Mouse (Mus musculus) erythroid progenitor cell, adult 5-6 weeks (primary cell): ENCODE measurements around the gene Snx15. TPM values are rescaled to one million over a fixed set of nuclear protein-coding genes. Genes with fewer than 3 reads are reported as not detected.
A peak's percentile ranks its signal among the peaks of the same experiment; 100 is the strongest.
"Not testable (repeated sequence)": the region's sequence is repeated elsewhere in the genome, so short reads cannot be mapped to it uniquely, and the experiment has no call there.

ENCODE experiments used
- ATAC-seq: replicated peaks from 2 replicates; pipeline ENCODE4 v1.8.0; 2016; ENCODE audit warnings: moderate number of reproducible peaks, mild to moderate bottlenecking, moderate TSS enrichment, inconsistent platforms; ENCODE audit not compliant: poor library complexity, low FRiP score, severe bottlenecking
- total RNA-seq, 2 experiments: library from RNA; stranded (forward) in 1 of 2; stranded (reverse) in 1 of 2; fragments of 150-400 nt in 1 of 2; fragments of 186-747, 209-891 nt in 1 of 2; gene quantifications; 2 replicates each; pipeline versions ENCODE4 v1.2.3 to v1.2.4; 2015 to 2017; ENCODE audit warnings: low replicate concordance in 2 of 2

Gene Snx15
- total RNA-seq (2015; ENCODE audit: low replicate concordance) (52.8 and 61.6 TPM in 2 replicates), total RNA-seq (2017; ENCODE audit: low replicate concordance) (23.8 and 39.4 TPM in 2 replicates)

- ATAC-seq, result peak; percentile 86
These were observed at the start of gene Snx15 for GRCm38 (mm10) chr19:6127760-6128341. Gene Snx15, minus strand, starts transcription at chr19:6128304.

DNA sequence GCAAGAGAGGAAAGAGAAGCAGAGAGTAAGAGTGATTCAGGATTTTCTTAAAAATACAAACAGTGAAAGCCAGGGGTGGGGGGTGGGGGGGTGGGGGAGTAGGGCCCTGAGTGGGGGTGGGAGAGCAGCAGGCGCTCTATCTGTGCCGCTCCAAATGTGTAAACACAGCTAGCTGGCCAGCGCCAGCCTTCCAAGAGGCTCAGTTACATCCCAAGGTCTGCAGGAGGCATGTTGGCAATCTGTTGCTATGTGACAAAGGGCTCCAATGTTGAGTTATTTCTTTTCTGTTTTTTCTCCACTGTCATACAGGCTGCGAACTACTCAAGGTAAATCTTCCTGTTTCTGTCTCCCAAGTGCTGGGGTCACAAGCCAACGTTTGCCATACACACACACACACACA lies 46.7 kb upstream of the Snx15 start:
- no peak for ATAC-seq

DNA sequence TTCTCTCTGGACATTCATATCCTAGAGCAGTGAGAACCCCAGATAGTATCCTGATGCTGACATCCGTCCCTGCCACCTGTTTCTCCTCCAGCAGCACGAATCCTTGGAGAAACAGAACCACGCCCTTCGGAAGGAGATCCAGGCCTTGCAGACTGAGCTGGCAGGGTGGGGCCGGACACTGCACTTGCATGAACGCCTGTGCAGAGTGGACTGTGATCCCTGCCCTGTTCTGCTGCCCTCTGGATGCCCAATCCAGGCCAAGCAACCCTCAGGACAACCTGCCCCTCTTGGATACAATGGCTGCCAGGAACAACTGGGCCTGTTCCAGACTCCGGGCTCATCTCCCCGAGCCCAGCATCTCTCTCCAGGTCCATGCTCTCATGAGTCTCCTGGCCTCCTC lies 43.1 kb upstream of the Snx15 start:
- 0 out of 2 replicates have a peak, but pooled peaks have one; percentile 27 for ATAC-seq

GRCm38 (mm10) chr19:6166750-6167149 lies 38.6 kb upstream of the Snx15 start:
- no peak for ATAC-seq

DNA sequence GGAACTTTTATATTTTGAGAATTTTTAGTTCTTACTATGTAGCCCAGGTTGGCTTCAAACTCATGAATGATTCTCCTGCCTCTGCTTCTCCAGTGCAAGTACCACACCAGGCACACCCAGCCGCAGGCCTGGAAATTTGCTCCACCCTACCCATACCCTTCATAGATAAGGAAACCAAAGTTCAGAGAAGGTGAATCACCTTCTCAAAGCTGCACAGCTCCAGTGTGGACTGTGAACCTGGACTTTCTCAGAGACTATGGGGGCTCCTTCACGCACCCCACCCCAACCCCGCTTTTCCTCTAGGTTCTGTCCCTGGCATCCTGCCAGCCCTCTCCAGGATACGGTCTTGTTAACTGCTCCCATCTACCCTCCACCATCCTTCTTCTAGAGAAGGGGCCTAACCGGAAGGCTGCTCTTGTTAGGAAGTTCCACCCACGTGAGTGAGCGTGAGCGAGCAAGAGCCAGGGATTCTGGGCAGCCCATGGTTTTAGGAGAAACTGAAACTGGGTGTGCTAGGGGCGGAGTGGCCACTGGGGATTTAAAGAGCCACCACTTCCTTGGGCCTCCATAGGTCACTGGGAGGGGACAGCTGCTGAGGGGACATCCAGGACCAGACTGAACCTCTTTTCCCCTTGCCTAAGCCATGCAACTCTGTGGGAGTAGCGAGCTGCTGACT lies 35.9 kb upstream of the Snx15 start:
- ATAC-seq, result peak; percentile 47; the same call in 1 of the 2 replicates

DNA sequence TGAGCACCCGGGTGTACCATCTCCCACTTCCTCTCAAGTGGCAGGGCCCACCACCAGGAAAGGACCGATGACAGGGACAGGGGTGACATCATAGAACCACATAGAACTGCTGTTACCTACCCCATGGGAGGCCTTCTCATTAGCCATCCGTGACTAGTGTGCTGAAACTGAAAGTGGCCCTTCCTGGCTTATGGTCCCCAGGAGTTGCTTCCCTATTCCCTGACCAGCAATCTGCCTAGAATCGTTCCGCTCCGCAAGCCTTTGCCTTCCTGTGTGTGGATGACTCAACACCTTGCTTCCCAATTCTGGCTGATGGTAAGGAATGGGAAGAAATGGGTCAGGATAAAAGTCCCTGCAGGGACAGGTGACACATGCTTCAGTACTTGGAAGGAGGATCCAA lies 29.1 kb upstream of the Snx15 start:
- no peak for ATAC-seq

DNA sequence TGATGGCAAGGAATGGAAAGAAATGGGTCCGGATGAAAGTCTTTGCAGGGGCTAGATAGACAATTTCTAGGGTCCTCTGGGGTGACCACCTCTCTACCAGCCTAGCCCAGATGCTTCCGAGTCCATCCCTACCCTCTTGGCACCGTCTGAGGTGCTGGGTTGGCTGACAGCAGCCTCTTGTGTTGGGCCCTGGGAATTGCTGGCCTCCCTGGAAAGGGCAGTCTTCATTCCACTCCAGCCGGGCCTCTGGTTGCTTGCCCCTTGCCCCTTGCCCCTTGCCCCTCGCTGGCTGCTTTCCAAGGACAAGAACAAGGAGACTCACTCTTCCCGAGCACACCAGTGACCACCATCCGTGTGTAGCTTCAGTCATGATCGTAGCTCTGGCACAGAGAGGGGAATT lies 28.3 kb upstream of the Snx15 start:
- ATAC-seq, result no peak

- no peak for ATAC-seq
These were observed 27.1 kb upstream of the Snx15 start for GRCm38 (mm10) chr19:6155174-6155573.

GRCm38 (mm10) chr19:6144842-6145241 lies 16.7 kb upstream of the Snx15 start:
- ATAC-seq, result no peak

DNA sequence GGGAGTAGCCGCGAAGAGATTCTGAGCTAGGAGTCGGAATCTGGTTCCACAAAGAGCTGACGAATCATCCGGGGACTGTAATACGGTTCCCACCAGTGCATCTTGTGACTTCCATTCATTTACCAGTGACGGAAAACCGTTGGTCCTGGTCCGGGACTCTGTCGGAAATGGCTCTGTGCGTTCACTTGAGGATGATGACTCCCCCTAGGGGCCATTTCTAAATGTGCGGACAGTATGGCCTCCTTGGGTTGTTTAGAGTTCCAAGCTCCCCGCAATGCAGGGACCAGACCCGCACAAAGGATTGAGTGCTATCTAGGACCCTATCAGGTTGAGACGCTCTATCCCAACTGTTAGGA lies 13.3 kb upstream of the Snx15 start, which contains the start of gene Arl2:
Gene Arl2 (minus strand): TSS at position 155 of the 356 bp plus-strand sequence.
- ATAC-seq, result peak; percentile 80

GRCm38 (mm10) chr19:6140678-6141393 lies 12.7 kb upstream of the Snx15 start, which contains the start of gene Batf2:
Gene Batf2, plus strand, starts transcription at chr19:6140983.
- peak; percentile 90 for ATAC-seq

DNA sequence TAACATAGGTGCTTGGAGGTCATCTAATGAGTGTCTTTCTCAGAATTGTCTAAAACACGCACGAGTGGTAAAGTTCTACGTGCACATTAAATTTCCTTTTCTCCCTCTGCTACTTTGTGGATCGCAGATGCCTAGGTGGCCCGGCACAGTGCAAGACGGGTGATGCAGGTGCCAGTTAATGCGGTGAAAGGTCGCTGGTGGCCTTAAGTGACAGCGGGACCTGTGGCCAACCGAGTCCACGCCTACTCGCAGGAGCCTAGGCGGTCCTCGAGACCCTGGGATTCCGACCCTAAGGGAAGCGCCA lies 12.2 kb upstream of the Snx15 start:
- ATAC-seq, result peak; percentile 28; the same call in 1 of the 2 replicates

DNA sequence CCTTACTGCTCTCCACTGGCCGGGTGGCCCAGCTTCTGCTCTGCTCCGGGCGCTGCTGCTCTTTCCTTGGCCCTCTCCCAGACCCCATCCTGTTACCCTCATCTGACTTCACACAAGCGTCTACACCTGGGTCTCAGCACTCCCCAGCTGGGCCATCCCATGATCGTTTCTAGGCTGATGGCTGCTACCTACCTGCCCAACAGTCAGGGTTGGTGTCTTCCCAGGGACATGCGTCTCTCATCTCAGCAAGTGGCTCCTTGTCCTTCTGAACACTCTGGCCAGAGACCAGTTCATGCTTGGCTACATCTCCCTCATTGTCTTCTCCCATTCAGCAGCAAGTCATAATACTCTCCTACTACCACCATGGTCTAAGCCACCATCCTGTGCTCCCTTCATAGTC lies 11.6 kb upstream of the Snx15 start:
- no peak for ATAC-seq

DNA sequence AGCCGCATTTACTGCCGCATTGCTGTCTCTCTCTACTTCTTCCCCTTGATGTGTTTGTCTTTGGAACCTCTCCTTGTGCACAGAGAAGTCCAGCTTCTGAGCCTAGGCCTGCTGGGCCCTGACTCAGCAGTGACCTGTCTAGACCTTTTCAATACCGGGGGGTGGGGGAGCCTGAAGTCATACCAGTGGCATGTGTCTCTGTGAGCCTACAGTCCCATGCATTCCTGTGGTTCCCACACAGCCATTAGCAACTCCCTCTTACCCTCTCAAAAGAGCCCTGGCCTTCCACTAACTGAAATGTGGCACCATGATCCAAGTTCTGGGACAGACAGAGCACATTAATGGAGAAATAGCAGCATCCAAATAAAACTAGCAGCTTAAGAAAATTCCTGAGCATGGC lies 8.3 kb upstream of the Snx15 start:
- ATAC-seq, result no peak

DNA sequence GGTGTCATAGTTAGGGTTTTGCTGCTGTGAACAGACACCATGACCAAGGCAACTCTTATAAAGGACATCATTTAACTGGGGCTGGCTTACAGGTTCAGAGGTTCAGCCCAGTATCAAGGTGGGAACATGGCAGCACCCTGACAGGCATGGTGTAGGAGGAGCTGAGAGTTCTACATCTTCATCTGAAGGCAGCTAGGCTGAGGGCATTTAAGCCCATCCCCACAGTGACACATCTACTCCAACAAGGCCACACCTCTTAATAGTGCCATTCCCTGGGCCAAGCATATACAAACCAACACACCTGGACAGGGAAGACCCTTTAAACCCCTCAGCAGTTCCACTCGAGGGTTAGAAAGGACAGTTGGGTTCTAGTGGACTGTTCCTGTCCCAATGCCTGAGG lies 5.1 kb upstream of the Snx15 start:
- ATAC-seq, result not testable (repeated sequence)

GRCm38 (mm10) chr19:6132171-6132827 lies 4.2 kb upstream of the Snx15 start:
- peak; percentile 76 for ATAC-seq

DNA sequence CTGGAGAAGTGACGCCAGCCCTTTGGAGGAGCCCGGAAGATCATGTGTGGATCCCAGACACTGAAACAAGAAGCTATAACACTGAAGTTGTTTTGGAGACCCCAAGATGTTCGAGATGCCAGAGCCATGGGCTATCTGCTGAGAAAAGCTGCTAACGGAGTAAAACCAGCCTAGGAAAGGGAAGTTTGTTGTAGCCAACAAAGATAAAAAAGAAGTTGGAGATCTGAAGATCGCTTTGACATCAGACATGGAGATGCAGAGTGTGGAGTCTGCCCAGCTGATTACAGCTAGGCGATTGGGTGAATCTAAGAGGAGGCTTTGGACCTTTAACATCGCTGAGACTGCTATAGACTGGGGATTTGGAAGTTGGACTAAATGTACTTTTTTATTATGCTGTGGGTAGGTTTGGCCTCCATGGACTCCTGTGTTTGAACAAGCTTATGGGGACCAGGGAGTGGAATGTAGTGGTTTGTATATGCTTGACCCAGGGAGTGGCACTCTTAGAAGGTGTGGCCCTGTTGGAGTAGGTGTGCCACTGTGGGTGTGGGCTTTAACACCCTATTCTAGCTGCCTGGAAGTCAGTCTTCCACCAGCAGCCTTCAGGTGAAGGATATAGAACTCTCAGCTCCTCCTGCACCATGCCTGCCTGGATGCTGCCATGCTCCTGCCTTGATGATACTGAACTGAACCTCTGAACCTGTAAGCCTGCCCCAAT lies 2.5 kb upstream of the Snx15 start:
- not testable (repeated sequence) for ATAC-seq

GRCm38 (mm10) chr19:6126789-6127580 lies 1.1 kb downstream of the Snx15 start:
- no peak for ATAC-seq

DNA sequence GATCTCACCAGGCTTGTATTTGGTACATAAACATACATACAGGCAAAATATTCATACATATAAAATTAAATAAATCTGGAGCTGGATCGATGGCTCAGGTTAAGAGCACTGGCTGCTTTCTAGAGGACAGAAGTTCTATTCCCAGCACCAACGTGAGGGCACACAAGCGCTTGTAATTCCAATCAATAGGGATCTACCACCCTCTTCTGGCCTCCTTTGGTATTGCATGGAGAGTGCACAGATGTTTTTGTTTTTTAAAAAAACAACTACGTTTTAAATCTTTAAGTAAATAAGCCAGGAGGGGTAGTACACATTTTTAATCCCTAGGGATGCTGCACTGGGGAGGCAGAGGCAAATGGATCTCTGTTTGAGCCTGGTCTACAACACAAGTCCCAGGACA lies 1.8 kb downstream of the Snx15 start:
- peak; percentile 39; the same call in 1 of the 2 replicates for ATAC-seq
